In genomic region chr9:41585771-41586170, GRCm38 (mm10) we compare ENCODE assay signal across 12 mouse cellular contexts.
DNase-seq lines count a peak whose midpoint lies in the region; ATAC-seq lines count a peak whose summit lies in the region.
"Had no signal": no experiment of that assay in that cellular context is flagged by ENCODE, and none has a peak within 500 bp of the region (broad histone marks: within the 10 kb centered on the region; RNA-seq: fewer than 3 reads in every experiment).

No protein-coding gene starts in this region.

- peak overlapping the region; percentile 24 for H3K4me2 ChIP-seq in heart, embryonic 12.5 days
- H3K4me2 ChIP-seq in midbrain, embryonic 13.5 days (replicated peaks), result peak overlapping the region; percentile 74

- peaks cover 41% of the 10 kb centered on the region for H3K36me3 ChIP-seq in heart, embryonic 12.5 days
- peaks cover 32% of the 10 kb centered on the region for H3K36me3 ChIP-seq in midbrain, embryonic 13.5 days

- H3K9me3 ChIP-seq in heart, embryonic 12.5 days (replicated peaks), result no peaks in the 10 kb centered on the region
- H3K9me3 ChIP-seq in midbrain, embryonic 13.5 days, result no peaks in the 10 kb centered on the region

- no peak overlapping the region for H3K9ac ChIP-seq in heart, embryonic 12.5 days
- peak overlapping the region; percentile 91 for H3K9ac ChIP-seq in midbrain, embryonic 13.5 days (replicated peaks)

- no peak for DNase-seq in heart, adult 8-10 months (ENCODE audit: low spot score)
- peak; percentile 32 for DNase-seq in adipocyte (ENCODE audit: low spot score)
- peak; percentile 32 for DNase-seq in forelimb bud, embryonic 11.5 days (ENCODE audit: low read depth, low spot score)
- no peak for DNase-seq in cerebellum, adult 18-20 months
- DNase-seq in spleen, postnatal 36 days (ENCODE audit: low spot score in 2 of 2), result no peak
- DNase-seq in left cerebral cortex, adult 18-20 months (ENCODE audit: low spot score in 2 of 2), result no peak
- DNase-seq: adrenal gland, postnatal 10 days; kidney, postnatal 25 days had no signal

- H3K4me3 ChIP-seq in heart, embryonic 12.5 days, result no peak overlapping the region
- peak overlapping the region; percentile 67 for H3K4me3 ChIP-seq in midbrain, embryonic 13.5 days (replicated peaks)
- H3K4me3 ChIP-seq: erythroblast, embryonic 14.5 days had no signal

- WGBS in heart, embryonic 12.5 days, result 71% methylated on average over 5 of the region's 5 CpGs
- WGBS in midbrain, embryonic 13.5 days, result 12% methylated on average over 5 of the region's 5 CpGs

- no peak overlapping the region for H3K27ac ChIP-seq in heart, embryonic 12.5 days (ENCODE audit: poor library complexity, severe bottlenecking)
- peak overlapping the region; percentile 96 for H3K27ac ChIP-seq in midbrain, embryonic 13.5 days

- ATAC-seq in heart, embryonic 12.5 days (ENCODE audit: insufficient number of reproducible peaks, low FRiP score), result no peak
- no peak for ATAC-seq in midbrain, embryonic 13.5 days
- ATAC-seq: CD4-positive, CD25-positive, alpha-beta regulatory T cell, adult 4 months had no signal

- H3K27me3 ChIP-seq in heart, embryonic 12.5 days (replicated peaks), result no peaks in the 10 kb centered on the region
- no peaks in the 10 kb centered on the region for H3K27me3 ChIP-seq in midbrain, embryonic 13.5 days

- peaks cover 30% of the 10 kb centered on the region for H3K4me1 ChIP-seq in heart, embryonic 12.5 days (replicated peaks)
- H3K4me1 ChIP-seq in midbrain, embryonic 13.5 days (replicated peaks), result peaks cover 46% of the 10 kb centered on the region

Comparison
In these comparisons a context has a peak if more than half of its experiments do, and no peak if none do; other contexts are left out.
1. DNase-seq: peak in adipocyte (single experiment) and forelimb bud, embryonic 11.5 days (single experiment); none in heart, adult 8-10 months (single experiment), cerebellum, adult 18-20 months (0 of 2), spleen, postnatal 36 days (0 of 2) and left cerebral cortex, adult 18-20 months (0 of 2).